Mouse (Mus musculus) CD4-positive, CD25-positive, alpha-beta regulatory T cell, adult 4 months (primary cell): ENCODE measurements around the gene Lbhd1. TPM values are rescaled to one million over a fixed set of nuclear protein-coding genes. Genes with fewer than 3 reads are reported as not detected.
A peak's percentile ranks its signal among the peaks of the same experiment; 100 is the strongest.
"Not testable (repeated sequence)": the region's sequence is repeated elsewhere in the genome, so short reads cannot be mapped to it uniquely, and the experiment has no call there.

Source experiments
- ATAC-seq: one replicate; pipeline ENCODE4 v1.8.0; 2017
- polyA plus RNA-seq, 2 experiments: library from polyadenylated mRNA; unstranded; fragments of 100-300 nt; shearing (Covaris generic); gene quantifications; one replicate each; pipeline ENCODE4 v1.2.1; 2017

Gene Lbhd1
- polyA plus RNA-seq: 10 to 100 TPM; 58.1 to 77.2 TPM

- no peak for ATAC-seq
Observed at GRCm38 (mm10) chr19:8883616-8884015, at the start of gene Lbhd1, which contains the start of gene Gm49403. Lbhd1 (plus strand) TSS chr19:8883732. Gm49403 (plus strand) TSS chr19:8883930.

GRCm38 (mm10) chr19:8836327-8836726 is 47.2 kb upstream of the Lbhd1 start:
- not testable (repeated sequence) for ATAC-seq

- ATAC-seq: peak; percentile 79
Observed at GRCm38 (mm10) chr19:8837251-8837791, 46.2 kb upstream of the Lbhd1 start, which contains the start of gene Bscl2. Bscl2 (plus strand) TSS chr19:8837467.

DNA sequence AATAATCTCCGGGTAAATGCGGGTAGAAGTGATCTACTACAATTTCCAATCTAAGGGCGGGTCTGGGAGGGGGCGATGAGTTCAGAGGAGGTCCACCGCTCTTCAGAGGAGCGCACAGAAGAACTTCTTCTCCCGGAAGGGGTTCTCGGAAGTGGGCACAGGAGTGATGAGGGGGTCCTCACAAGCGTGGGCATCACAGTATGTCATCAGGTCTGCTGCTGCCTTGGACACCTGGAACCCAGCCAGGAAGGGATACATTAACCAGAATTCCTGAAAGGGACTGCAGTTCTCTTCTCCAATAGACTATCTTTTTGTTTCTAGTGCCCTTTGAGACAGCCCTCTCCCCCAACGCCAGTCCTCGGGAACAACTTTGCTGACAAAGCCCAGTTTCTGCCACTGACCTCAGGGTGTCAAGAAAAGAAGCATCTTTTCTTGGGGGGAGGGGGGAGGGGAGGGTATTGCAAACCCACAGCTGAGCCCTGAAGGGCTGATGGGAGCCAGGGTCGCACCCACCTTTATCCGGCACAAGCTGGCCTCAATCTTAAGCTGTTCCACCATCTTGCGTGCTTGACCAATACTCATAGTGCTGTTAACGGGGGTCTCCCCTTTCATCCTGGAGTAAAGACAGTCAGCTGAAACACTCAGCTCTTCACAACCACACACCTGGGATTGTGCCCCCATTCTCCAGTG is 45.3 kb upstream of the Lbhd1 start:
- ATAC-seq: peak; percentile 14

DNA sequence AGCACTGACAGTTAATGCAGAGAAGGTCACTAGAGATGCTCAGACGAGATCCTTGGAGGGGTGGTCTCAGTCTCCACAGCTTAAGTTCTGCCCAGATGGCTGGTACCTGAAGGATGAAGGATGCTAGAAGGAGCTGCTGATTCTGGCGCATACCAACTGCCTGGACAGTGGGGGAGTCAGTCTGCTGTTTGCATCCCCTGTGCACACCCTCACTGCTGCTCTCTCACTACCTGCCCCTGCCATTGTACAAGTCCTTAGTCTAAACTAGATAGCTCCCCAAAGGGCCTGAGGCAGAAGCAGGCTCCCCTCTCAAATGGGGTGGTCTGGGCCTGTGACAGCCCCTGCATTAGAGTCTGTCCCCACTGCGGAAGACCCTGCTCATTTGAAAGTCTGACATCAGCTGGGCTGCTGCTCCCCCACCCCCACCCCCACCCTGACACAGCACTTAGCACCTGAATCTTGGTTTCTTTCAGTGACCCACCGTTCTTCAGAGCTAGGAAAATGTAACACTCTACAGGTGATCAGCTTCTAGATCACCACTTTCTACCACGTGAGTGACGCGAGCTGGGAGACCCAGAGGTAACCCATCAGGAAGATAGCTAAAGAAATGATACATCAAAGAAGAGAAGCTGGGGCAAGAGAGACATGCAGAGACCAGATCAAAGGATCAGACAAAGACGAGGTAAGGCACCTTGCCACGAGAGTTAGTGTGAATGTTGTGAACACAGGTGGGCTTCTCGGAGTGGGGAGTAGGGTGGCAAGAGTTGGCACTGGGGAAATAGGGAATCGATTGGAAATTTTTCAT is 44.2 kb upstream of the Lbhd1 start, which contains the start of gene Gng3:
TSS of gene Gng3 (minus strand) at position 92 of the 805 bp plus-strand sequence.
- ATAC-seq: no peak

DNA sequence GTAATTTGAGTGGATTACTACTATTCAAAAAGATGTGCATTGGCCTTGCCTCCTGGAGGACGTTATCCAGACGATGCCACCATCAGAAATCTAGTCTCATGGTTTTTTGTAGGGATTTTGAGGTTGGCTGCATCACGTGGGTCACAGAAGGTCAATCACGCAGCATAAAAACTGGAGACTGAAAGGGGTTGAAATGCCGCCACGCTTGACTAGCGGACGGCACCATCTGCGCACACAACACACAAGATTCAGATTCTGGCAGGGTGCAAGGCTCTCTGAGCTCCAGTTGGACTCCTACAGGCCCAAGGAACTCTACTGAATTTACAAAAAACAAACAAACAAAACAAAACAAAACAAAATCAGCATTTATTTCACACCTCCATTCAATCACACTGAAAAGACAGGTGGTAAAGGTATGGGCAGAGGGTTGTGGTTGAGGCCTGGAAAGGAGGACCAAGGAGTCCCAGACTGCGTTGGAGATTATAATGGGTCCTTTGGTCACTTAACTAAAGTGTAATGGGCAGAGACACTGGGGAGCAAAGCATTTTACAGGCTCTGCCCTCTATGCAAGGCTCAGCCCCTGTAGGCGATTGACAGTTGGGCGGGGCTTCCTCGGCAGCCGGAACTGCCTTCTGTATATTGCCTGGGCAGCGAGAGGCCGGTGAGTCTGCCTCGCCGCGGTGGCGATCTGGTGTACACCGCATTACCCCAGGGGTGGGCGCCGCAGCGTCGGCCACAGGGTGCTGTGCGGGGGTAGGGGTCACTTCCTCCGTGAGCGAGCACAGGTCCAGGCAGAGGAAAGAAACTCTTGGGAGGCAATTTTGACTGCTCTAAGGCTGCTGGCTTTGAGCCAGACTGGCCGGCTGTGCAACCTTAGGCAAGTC is 43.4 kb upstream of the Lbhd1 start:
- peak; percentile 17 for ATAC-seq

- no peak for ATAC-seq
Observed at GRCm38 (mm10) chr19:8841012-8841411, 42.5 kb upstream of the Lbhd1 start.

DNA sequence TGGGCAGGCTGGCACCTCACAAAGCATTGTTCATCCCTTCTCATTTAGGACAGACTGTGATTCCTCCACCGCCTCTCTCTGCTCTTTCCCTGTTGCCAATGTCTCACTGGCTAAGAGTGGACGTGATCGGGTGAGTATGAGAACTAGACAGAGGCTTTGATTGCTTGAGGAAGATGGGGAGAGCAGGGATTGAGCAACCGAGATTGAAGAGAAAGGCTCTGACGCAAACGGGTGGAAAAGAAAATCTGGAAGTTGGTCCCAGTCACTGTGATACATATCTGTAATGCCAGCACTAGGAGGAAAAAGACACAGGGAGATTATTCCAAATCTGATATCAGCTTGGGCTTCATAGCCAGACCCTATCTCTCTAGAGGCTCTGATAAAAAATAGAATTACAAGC is 40.6 kb upstream of the Lbhd1 start:
- ATAC-seq: no peak

DNA sequence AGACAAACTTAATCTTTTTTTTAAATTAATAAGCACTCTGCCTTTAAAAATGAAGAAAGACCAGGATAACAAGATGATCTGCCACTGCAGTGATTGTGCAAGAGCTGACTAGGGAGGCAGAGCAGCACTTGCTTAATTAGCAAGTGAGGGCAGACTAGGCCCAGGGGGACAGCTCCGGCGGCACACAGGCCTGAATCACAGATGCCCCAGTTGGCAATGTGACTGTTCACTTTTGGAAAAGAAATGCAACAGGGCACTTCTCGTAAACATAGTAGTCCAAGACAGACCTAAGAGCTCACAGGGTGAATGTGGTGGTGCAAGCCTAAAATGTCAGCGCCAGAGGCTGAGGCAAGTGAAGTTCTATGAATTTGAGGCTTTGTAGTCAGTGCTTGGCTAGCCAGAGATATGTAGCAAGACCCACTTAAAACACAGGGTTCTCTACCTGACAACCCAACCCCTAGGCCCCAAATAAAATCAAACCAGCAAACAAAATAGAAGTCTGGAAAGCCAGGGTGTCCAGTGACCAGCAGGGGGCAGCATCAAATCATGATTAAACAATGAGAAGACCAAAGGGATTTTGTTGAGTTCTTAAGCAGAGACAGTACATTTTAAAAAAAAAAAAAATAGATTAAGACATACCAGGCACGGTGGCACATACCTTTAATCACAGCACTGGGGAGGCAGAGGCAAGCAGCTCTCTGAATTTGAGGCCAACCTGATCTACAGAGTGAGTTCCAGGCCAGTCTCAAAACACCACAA is 39.0 kb upstream of the Lbhd1 start:
- peak; percentile 49 for ATAC-seq

DNA sequence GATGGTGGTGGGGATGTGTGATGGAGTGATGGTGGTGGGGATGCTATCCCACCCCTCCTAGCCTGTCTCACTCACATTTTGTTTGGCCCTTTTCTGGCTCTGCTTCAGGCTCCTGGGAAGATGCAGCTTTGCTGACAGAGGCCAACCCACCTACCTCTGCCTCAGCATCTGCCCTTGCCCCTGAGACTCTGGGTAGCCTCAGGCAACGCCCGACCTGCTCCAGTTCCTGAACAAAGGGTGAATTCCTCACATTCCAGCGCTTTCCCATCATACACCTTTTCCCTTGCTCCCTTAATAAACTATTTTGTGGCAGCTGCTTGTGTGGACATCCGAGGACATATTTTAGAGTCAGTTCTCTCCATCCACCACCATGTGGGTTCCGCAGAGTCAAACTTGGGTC is 35.2 kb upstream of the Lbhd1 start:
- ATAC-seq: no peak

DNA sequence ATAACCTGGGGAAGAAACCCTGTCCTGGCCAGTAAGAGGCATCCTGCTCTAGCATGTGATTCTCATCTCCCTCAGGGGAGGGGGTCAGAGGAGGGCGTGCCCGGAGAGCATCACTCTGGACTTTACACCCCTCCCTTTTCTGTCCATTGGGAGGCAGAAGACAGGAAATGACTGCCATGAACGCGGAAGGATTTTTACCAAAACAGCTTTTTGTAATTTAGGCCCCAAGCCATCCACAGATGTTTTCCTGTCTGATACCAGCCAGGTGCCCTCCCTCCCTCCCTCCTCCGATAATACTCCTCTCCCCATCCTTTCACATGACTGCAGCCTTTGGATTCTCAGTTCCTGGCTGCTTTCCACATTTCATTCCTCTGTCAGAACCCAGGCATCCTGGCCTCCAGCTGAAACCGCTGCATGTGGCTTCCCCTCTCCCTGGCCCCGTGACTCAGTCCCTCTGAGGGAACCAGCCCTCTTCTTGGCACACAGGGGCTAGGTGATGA is 33.1 kb upstream of the Lbhd1 start, which contains the start of gene Lrrn4cl:
TSS of gene Lrrn4cl (plus strand) at position 367 of the 500 bp plus-strand sequence.
- ATAC-seq: no peak

- no peak for ATAC-seq
Observed at GRCm38 (mm10) chr19:8851639-8852038, 31.9 kb upstream of the Lbhd1 start.

DNA sequence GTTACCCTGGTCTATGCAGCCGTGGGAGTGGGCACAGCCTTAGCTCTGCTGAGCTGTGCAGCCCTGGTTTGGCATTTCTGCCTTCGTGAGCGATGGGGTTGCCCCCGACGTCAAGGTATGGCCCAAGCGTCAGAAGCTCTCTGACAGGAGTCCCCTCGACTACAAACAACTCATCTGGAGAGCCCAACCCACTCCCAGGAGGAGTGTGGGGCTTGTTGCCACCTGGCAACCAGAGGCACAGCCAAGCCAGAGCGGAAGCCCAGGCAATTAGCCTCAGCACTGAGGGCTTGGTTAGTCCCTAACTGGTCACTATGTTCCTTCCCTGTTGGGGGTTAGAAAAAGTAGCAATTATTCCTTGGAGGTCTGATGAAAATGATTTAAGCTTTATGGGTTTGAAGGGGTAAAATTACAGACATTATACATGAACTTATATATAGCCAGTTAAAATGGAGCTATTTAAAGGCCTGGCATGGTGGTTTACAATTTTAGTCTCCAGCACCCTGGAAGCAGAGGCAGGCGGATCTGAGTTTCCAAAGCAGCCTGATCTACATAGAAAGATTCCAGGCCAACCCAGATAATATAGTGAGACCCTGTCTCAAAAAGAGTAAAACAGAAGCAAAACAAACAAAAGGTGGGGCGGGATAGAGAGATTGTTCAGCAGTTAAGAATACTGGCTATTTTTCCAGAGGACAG is 31.1 kb upstream of the Lbhd1 start:
- no peak for ATAC-seq

- no peak for ATAC-seq
Observed at GRCm38 (mm10) chr19:8853117-8853516, 30.4 kb upstream of the Lbhd1 start.

- no peak for ATAC-seq
Observed at GRCm38 (mm10) chr19:8857689-8858088, 25.8 kb upstream of the Lbhd1 start.

- ATAC-seq: no peak
Observed at GRCm38 (mm10) chr19:8859018-8859417, 24.5 kb upstream of the Lbhd1 start.

GRCm38 (mm10) chr19:8864265-8864664 is 19.3 kb upstream of the Lbhd1 start:
- no peak for ATAC-seq

DNA sequence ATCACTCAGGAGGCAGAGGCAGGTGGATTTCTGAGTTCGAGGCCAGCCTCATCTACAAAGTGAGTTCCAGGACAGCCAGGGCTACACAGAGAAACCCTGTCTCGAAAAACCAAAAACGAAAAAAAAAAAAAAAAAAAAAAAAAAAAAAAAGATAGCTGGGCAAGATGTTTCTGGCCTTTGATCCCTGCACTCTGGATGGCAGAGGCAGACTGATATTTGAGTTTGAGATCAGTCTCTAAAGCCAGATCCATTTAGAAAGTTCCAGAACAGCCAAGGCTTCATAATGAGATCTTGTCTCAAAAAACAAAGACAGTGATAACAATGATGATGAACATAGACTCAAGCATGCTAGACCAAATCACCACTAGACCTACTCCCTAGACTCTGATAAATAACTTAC is 13.2 kb upstream of the Lbhd1 start:
- ATAC-seq: not testable (repeated sequence)

- peak; percentile 14 for ATAC-seq
Observed at GRCm38 (mm10) chr19:8870838-8871237, 12.7 kb upstream of the Lbhd1 start.
